Mouse (Mus musculus) intestine, embryonic 15.5 days (tissue): ENCODE measurements around the gene Btbd3. TPM values are rescaled to one million over a fixed set of nuclear protein-coding genes. Genes with fewer than 3 reads are reported as not detected.

Experiments used
- ATAC-seq: fragments of 200-750 bp; cut with Nextera tagmentation; 2 replicates; pipeline ENCODE4 v1.8.0; 2017; ENCODE audit warnings: moderate TSS enrichment, moderate library complexity
- H3K27ac ChIP-seq: fragments of 300-500 bp; sonication (generic); 2 replicates; pipeline ENCODE4 v1.5.1; 2015; ENCODE audit warnings: mild to moderate bottlenecking, inconsistent platforms
- H3K27me3 ChIP-seq: fragments of 300-500 bp; sonication (generic); replicated peaks from 2 replicates; pipeline ENCODE4 v1.6.1; 2015; ENCODE audit warnings: inconsistent platforms
- H3K36me3 ChIP-seq: fragments of 300-500 bp; sonication (generic); 2 replicates; pipeline ENCODE4 v1.6.1; 2015; ENCODE audit warnings: inconsistent platforms
- H3K4me1 ChIP-seq: fragments of 300-500 bp; sonication (generic); replicated peaks from 2 replicates; pipeline ENCODE4 v1.6.1; 2015; ENCODE audit warnings: inconsistent platforms
- H3K4me2 ChIP-seq: fragments of 300-500 bp; sonication (generic); replicated peaks from 2 replicates; pipeline ENCODE4 v1.6.1; 2015; ENCODE audit warnings: mild to moderate bottlenecking, inconsistent platforms
- H3K4me3 ChIP-seq: fragments of 300-500 bp; sonication (generic); replicated peaks from 2 replicates; pipeline ENCODE4 v1.5.1; 2015; ENCODE audit warnings: inconsistent platforms
- H3K9ac ChIP-seq: fragments of 300-500 bp; sonication (generic); 2 replicates; pipeline ENCODE4 v1.6.1; 2015; ENCODE audit warnings: inconsistent platforms
- H3K9me3 ChIP-seq: fragments of 300-500 bp; sonication (generic); 2 replicates; pipeline ENCODE4 v1.6.1; 2016; ENCODE audit warnings: inconsistent platforms
- WGBS: fragments of 180-500 bp; shearing (Covaris S2); methylation state at CpG from one replicate; pipeline ENCODE4 v1.1.7; 2015; 5-methylcytosine and 5-hydroxymethylcytosine counted together
- polyA plus RNA-seq: library from polyadenylated mRNA; unstranded; fragments of >200 nt; fragmentation: Nextera tagmentation; extraction: Ambion mirVana; gene quantifications from 2 replicates; pipeline ENCODE4 v1.2.1, GENCODE M21; 2015

The Btbd3 gene
- polyA plus RNA-seq, 1 experiment from 2014 or later, result 21.6 TPM

DNA sequence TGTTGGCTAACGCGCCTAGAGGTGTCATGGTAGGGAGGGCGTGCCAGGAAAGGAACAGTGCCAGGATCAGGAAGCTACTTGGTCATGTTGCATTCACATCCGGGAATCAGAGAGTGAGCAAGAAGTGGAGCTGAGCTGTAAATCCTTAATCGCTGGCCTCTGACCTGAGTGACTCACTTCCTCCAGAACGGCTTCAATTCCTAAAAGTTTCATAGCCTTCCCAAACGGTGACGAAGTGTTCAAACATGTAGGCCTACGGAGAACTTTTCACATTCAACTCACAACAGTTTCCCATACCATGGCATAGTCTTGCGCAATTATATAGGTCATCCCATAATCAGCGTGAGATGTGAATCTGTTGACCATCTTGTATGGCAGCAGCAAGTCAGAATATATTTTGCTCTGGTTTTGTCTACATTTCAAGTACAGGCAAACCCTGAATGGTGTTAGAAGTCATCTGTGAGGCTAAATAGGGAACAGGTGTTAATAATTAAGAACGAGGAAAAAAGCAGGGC lies 247.6 kb downstream of the Btbd3 start:
- ATAC-seq, result no peak
- WGBS, result 82% methylated on average over 12 of the region's 12 CpGs
- Histone ChIP-seq H3K27me3 (no peaks in the 10 kb centered on the region), H3K4me1 (no peaks in the 10 kb centered on the region), H3K9me3 (no peaks in the 10 kb centered on the region), H3K36me3 (no peaks in the 10 kb centered on the region), H3K4me2 (no peak overlapping the region), H3K27ac (no peak overlapping the region), H3K9ac (no peak overlapping the region), H3K4me3 (no peak overlapping the region)

DNA sequence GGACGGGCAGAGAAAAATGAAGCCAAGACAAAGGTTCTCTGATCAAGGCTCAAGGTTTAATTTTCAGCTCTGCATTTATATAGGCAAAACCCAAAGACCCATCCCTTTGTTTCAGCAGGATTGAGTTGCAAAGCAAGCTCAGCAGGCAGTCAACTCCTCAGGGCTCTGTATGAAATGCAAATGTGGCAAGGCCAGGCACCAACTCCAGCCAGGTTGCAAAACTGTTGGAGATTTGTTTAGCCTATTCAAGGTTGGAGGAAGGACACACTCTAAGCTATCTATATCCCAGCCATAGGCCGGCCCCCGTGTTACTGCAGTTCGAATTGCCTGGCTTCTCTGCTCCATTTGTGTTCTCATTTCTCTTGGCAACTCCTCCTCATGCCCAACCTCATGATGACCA lies 259.2 kb downstream of the Btbd3 start:
- Histone ChIP-seq H3K9me3 (no peaks in the 10 kb centered on the region), H3K36me3 (no peaks in the 10 kb centered on the region), H3K27me3 (no peaks in the 10 kb centered on the region), H3K4me1 (no peaks in the 10 kb centered on the region), H3K27ac (no peak overlapping the region), H3K4me3 (no peak overlapping the region), H3K4me2 (no peak overlapping the region), H3K9ac (no peak overlapping the region)
- ATAC-seq, result no peak
- WGBS, result 56% methylated on average over 4 of the region's 4 CpGs

DNA sequence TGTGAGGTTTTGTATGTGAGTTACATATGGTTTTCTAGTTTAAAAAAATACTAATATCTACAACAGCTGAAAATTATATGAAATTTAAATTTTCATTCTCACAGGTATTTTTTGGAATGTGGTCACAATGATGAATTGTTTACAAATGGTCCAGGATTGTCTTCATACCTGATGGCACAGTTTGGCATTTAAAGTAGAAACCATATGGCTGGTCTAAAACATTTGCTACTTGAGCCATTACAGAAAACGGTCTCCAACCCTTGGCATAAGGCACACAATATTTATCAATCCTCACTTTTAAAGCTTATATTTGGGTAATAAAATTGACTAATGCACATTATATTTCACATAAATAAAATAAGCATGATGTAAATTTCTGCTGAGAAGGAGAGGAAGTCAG lies 272.1 kb downstream of the Btbd3 start:
- no peak overlapping the region for H3K4me3 ChIP-seq
- H3K9me3 ChIP-seq, result no peaks in the 10 kb centered on the region
- no peak overlapping the region for H3K27ac ChIP-seq
- no peaks in the 10 kb centered on the region for H3K36me3 ChIP-seq
- no peaks in the 10 kb centered on the region for H3K27me3 ChIP-seq
- H3K4me2 ChIP-seq, result no peak overlapping the region
- WGBS, result 59% methylated on average over 1 of the region's 1 CpGs
- H3K4me1 ChIP-seq, result no peaks in the 10 kb centered on the region
- ATAC-seq, result no peak
- H3K9ac ChIP-seq, result no peak overlapping the region

DNA sequence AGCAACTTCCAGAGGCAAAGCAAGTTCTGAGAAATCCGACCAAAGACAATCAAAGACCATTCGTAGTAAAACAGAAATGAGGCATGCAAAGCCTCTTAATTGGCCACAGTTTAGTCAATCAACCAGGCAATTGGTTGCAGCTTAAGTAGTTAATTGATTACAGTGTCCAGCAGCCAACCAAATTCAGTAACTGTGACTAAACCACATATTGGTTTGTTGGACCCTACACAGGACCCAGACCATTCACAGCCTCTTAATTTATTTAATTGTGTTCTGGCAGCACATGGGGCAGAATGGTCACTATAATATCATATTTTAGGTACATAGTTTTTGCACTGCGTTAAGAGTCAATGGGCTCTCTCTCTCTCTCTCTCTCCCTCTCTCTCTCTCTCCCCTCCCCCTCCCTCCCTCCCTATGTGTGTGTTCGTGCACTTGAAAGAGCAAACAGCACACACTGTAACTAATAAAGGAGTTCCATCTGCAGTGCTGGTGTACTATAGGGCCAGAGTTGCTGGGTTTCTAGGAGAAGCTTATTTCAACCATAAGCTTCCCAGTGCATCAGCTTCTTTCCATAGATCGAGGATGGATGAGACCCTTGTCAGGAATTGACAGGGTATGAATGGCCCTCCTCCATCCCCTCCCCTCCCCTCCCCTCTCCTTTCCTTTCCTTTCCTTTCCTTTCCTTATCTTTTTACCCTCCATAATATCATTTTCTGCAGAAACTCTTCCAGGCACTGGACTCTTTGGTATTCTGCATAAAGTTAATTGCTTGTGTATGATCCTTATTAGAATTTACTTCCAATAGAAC lies 275.0 kb downstream of the Btbd3 start:
- no peaks in the 10 kb centered on the region for H3K9me3 ChIP-seq
- no peaks in the 10 kb centered on the region for H3K27me3 ChIP-seq
- no peak overlapping the region for H3K9ac ChIP-seq
- WGBS, result 79% methylated on average over 5 of the region's 5 CpGs
- H3K4me1 ChIP-seq, result no peaks in the 10 kb centered on the region
- H3K27ac ChIP-seq, result no peak overlapping the region
- no peak overlapping the region for H3K4me2 ChIP-seq
- H3K4me3 ChIP-seq, result no peak overlapping the region
- no peaks in the 10 kb centered on the region for H3K36me3 ChIP-seq
- no peak for ATAC-seq

DNA sequence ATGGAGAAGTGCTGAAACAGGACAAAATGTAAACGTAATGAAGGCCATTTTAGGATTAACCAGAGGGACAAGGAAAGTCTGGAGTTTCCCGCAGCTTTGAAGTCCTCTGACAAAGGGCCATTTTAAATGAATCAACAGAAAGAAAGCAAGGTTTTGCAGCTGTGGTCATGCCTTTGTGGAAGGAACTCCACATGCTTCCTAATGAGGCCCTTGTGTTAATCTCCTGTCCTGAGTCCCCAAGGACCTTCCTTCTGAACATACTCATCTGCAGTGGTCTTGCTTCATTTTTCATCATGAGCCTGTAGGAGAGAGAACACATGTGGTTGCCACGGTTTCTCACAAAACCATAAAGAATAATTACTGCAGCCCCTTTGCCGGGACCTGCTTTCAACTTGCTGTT lies 275.6 kb downstream of the Btbd3 start:
- no peaks in the 10 kb centered on the region for H3K36me3 ChIP-seq
- H3K9me3 ChIP-seq, result no peaks in the 10 kb centered on the region
- H3K27me3 ChIP-seq, result no peaks in the 10 kb centered on the region
- no peaks in the 10 kb centered on the region for H3K4me1 ChIP-seq
- ATAC-seq, result no peak
- no peak overlapping the region for H3K4me2 ChIP-seq
- WGBS, result 52% methylated on average over 4 of the region's 4 CpGs
- H3K27ac ChIP-seq, result no peak overlapping the region
- H3K4me3 ChIP-seq, result no peak overlapping the region
- no peak overlapping the region for H3K9ac ChIP-seq

DNA sequence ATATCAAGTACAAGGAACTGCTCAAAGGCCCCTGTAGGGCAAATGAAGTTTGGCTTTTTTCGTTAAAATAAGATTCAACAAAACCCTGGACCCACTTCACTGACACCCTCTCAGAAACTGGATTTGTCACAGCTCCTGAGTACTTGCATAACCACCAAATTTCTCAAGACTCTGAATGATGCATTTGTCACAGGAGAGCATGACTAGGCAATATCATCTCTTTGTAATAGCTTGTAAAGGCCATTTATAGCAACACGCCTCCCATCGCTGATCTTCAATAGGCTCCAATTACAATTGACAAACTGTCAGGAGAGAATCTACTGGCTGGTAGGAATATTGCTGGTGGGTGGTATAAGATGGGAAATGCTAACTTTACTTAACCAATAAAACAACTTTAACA lies 283.3 kb downstream of the Btbd3 start:
- H3K4me3 ChIP-seq, result no peak overlapping the region
- no peak overlapping the region for H3K27ac ChIP-seq
- H3K36me3 ChIP-seq, result no peaks in the 10 kb centered on the region
- H3K4me1 ChIP-seq, result no peaks in the 10 kb centered on the region
- H3K9me3 ChIP-seq, result no peaks in the 10 kb centered on the region
- H3K27me3 ChIP-seq, result no peaks in the 10 kb centered on the region
- H3K9ac ChIP-seq, result no peak overlapping the region
- no peak overlapping the region for H3K4me2 ChIP-seq
- ATAC-seq, result no peak
- WGBS, result 90% methylated on average over 3 of the region's 3 CpGs

DNA sequence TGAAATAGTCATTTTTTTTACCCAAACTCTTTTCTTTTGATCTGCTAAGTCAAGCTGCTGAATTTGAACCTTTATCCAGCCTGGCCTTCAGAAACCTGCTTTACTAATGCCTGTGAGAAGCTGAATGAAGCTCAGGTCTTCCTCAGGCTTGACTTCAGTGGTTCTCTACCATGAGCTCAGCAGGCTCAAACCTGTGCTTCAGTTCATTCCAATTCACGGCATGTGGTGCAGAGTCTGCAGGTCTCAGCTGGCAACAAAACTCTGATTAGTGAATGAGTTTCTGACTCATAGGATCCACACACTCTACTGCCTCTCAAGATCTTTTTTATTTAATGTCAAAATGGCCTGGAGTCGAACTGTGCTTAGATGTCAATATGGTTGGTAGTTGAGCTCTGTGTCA lies 292.6 kb downstream of the Btbd3 start:
- ATAC-seq, result no peak
- 79% methylated on average over 2 of the region's 2 CpGs for WGBS
- H3K9ac ChIP-seq, result no peak overlapping the region

DNA sequence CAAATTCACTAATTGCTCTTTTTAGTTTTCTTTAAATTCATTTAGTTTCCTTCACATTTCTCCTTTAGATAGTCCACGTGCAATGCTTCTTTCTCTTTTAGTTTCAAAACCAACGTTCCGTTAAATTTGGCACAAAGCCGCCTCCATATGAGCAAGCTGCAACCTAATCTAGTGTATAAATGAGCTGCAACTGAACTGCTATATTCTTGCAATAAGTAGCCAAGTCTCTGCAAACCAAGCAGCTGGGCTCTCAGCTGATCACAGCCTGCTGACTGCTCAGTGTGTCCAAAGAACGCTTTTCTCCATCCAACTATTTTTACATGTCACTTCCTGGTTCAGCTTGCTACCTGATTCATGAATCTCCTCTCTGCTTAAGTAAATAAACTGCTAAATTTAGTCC lies 295.2 kb downstream of the Btbd3 start:
- H3K4me2 ChIP-seq, result no peak overlapping the region
- no peak overlapping the region for H3K4me3 ChIP-seq
- no peak for ATAC-seq
- H3K4me1 ChIP-seq, result no peaks in the 10 kb centered on the region
- no peak overlapping the region for H3K27ac ChIP-seq
- H3K27me3 ChIP-seq, result no peaks in the 10 kb centered on the region
- H3K36me3 ChIP-seq, result no peaks in the 10 kb centered on the region
- 54% methylated on average over 5 of the region's 5 CpGs for WGBS
- H3K9me3 ChIP-seq, result no peaks in the 10 kb centered on the region
- no peak overlapping the region for H3K9ac ChIP-seq

More for the DNA sequence above, 292.6 kb downstream of the Btbd3 start:
- Histone ChIP-seq H3K9me3 (no peaks in the 10 kb centered on the region), H3K4me3 (no peak overlapping the region), H3K4me1 (no peaks in the 10 kb centered on the region), H3K36me3 (no peaks in the 10 kb centered on the region), H3K27ac (no peak overlapping the region), H3K27me3 (no peaks in the 10 kb centered on the region), H3K4me2 (no peak overlapping the region)

DNA sequence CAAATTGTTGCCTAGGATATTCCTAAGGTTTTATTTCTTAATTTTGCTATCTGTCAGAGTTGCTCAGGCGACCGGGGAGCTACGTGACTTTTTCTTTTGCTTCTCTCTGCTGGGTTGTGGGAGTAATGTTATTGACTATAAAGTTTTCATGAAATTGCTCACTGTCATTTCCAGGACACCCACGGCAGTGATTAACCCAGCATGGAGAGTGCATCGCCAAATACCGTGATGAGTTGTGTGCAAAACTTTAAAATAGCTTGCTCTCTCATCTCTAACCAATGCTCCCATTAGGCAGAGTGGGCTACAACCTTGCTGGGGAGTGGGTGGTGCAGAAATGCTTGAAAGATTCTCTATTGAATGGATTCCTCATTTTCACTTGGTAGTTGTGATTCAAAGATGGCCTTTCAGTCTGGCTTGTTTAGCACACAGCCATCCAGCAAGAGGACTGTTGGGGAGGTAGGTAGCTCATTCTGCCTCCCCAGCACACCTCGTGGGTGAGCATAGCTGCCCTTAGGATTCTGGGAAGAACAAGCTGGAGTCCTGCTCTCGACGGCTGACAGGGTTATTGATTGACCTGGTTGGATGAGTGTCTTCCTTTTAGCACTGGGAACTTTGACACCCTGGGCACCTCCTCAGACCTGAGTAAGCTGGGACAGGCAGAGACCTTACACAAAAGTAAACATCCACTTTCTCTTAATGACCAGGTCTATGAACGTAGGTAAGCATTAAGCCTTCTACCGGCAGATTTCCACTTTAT lies 298.9 kb downstream of the Btbd3 start:
- H3K4me2 ChIP-seq, result no peak overlapping the region
- ATAC-seq, result no peak
- H3K9me3 ChIP-seq, result no peaks in the 10 kb centered on the region
- no peak overlapping the region for H3K9ac ChIP-seq
- H3K4me1 ChIP-seq, result no peaks in the 10 kb centered on the region
- 73% methylated on average over 11 of the region's 11 CpGs for WGBS
- no peaks in the 10 kb centered on the region for H3K27me3 ChIP-seq
- H3K4me3 ChIP-seq, result no peak overlapping the region
- no peaks in the 10 kb centered on the region for H3K36me3 ChIP-seq
- no peak overlapping the region for H3K27ac ChIP-seq

DNA sequence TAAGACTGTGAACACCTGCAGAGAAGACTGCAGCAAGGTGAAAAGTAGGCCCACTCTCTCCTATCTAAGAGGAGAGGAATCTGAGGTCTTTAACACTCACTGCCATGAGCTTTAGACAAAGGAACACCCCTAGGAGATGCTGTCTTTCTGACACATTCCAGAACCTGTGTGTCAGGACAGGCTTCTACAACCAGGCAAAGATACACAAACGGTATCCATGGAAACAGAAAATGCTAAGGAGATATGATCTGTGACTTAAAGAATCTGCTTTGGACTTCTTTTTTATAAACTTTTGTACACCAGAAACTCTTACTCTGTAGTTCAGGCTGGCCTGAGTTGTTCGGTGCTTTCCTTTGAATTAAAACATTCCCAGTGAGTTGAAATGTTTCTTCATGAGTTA lies 329.6 kb downstream of the Btbd3 start:
- Histone ChIP-seq H3K9ac (no peak overlapping the region), H3K4me3 (no peak overlapping the region), H3K4me1 (no peaks in the 10 kb centered on the region), H3K36me3 (no peaks in the 10 kb centered on the region), H3K4me2 (no peak overlapping the region), H3K27me3 (no peaks in the 10 kb centered on the region), H3K27ac (no peak overlapping the region), H3K9me3 (no peaks in the 10 kb centered on the region)
- ATAC-seq, result no peak
- 41% methylated on average over 2 of the region's 2 CpGs for WGBS

DNA sequence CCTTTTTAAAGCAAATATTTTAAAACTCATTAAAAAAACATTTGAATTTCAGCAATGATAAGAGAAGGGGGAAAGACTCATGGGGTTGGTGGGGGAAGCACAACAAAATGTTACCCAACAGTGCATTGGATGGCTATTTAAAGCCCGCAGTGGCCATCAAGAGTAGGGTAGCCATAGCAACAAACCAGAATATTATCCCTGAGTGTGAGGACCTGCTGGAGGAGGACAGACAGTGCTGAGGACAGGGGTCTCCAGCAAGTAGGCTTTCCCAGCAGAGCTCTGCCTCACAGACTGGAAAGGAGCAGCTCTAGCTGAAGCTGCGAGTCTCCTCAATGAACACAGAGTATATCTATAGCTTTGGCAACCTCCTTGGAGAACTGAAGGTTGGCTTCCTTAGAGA lies 331.0 kb downstream of the Btbd3 start:
- Histone ChIP-seq H3K9me3 (no peaks in the 10 kb centered on the region), H3K27ac (no peak overlapping the region), H3K36me3 (no peaks in the 10 kb centered on the region), H3K4me1 (no peaks in the 10 kb centered on the region), H3K4me3 (no peak overlapping the region), H3K9ac (no peak overlapping the region), H3K4me2 (no peak overlapping the region), H3K27me3 (no peaks in the 10 kb centered on the region)
- ATAC-seq, result no peak
- WGBS, result 92% methylated on average over 2 of the region's 2 CpGs

DNA sequence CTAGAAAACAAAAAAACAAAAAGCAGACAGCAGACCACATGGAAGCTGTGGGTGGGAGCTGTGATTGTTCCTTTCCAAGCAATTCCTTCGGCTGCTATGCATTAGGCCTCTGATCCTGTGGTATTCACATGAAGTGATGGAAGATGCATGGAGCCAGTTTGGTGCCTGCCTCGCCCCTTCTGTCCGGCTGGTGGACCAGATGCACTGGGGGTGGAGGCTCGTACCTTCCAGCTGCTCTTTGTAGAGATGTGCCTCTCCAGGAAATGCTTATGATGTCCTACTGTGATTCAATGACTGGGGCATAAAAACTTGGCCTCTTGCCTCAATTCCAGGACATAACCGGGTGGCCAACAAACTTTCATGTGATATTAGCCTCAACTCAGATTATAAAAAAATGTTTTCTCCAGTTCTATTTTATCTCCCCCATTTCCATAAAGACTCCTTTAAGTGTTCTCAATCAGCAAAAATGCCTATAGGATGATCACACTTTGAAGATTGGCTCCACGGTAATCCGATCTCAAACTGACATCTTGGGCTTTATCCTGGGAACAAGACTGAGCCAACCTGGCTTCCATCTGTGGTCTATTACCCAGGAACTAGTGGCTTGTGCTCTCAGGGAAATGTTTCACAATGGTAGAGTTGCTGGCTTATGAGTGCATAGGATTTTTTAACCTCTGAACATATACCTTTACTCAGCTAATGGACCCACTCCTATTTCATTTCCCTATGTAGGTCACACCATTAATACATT lies 331.6 kb downstream of the Btbd3 start:
- H3K27me3 ChIP-seq, result no peaks in the 10 kb centered on the region
- no peak overlapping the region for H3K4me3 ChIP-seq
- no peak overlapping the region for H3K27ac ChIP-seq
- no peak overlapping the region for H3K9ac ChIP-seq
- H3K4me2 ChIP-seq, result no peak overlapping the region
- no peak for ATAC-seq
- H3K36me3 ChIP-seq, result no peaks in the 10 kb centered on the region
- no peaks in the 10 kb centered on the region for H3K9me3 ChIP-seq
- 87% methylated on average over 7 of the region's 7 CpGs for WGBS
- H3K4me1 ChIP-seq, result no peaks in the 10 kb centered on the region
